Mouse (Mus musculus): Measurements from ENCODE around the gene Nek1. TPM values are rescaled to one million over a fixed set of nuclear protein-coding genes. Genes with fewer than 3 reads are reported as not detected.
A peak's percentile ranks its signal among the peaks of the same experiment; 100 is the strongest.

Gene Nek1
- 5.6 and 8.5 TPM in 2 replicates for polyA plus RNA-seq (2012)

- no peak for TF ChIP-seq GATA1 (IDR thresholded peaks at IDR 0.05; ENCODE audit: low read length)
Observed at GRCm38 (mm10) chr8:60992910-60993638, at the start of gene Nek1. TSS of gene Nek1 (plus strand) at chr8:60993195.

- no peak for TF ChIP-seq GATA1 (IDR thresholded peaks at IDR 0.05; ENCODE audit: low read length)
Observed at GRCm38 (mm10) chr8:60947503-60947902, 45.5 kb upstream of the Nek1 start.

GRCm38 (mm10) chr8:60949859-60950258 lies 43.1 kb upstream of the Nek1 start:
- no peak for TF ChIP-seq GATA1 (IDR thresholded peaks at IDR 0.05; ENCODE audit: low read length)

GRCm38 (mm10) chr8:60951271-60951670 lies 41.7 kb upstream of the Nek1 start:
- no peak for TF ChIP-seq GATA1 (IDR thresholded peaks at IDR 0.05; ENCODE audit: low read length)

GRCm38 (mm10) chr8:60951757-60952156 lies 41.2 kb upstream of the Nek1 start:
- TF ChIP-seq GATA1 (IDR thresholded peaks at IDR 0.05; ENCODE audit: low read length): no peak

GRCm38 (mm10) chr8:60952803-60953202 lies 40.2 kb upstream of the Nek1 start:
- TF ChIP-seq GATA1 (IDR thresholded peaks at IDR 0.05; ENCODE audit: low read length): no peak

GRCm38 (mm10) chr8:60954281-60955014 lies 38.5 kb upstream of the Nek1 start:
- peak; percentile 80 for TF ChIP-seq GATA1 (IDR thresholded peaks at IDR 0.05; ENCODE audit: low read length)

- TF ChIP-seq GATA1 (IDR thresholded peaks at IDR 0.05; ENCODE audit: low read length): no peak
Observed at GRCm38 (mm10) chr8:60956847-60957246, 36.1 kb upstream of the Nek1 start.

GRCm38 (mm10) chr8:60962763-60963162 lies 30.2 kb upstream of the Nek1 start:
- no peak for TF ChIP-seq GATA1 (IDR thresholded peaks at IDR 0.05; ENCODE audit: low read length)

GRCm38 (mm10) chr8:60963931-60964330 lies 29.1 kb upstream of the Nek1 start:
- TF ChIP-seq GATA1 (IDR thresholded peaks at IDR 0.05; ENCODE audit: low read length): peak; percentile 57

GRCm38 (mm10) chr8:60964518-60964917 lies 28.5 kb upstream of the Nek1 start:
- no peak for TF ChIP-seq GATA1 (IDR thresholded peaks at IDR 0.05; ENCODE audit: low read length)

GRCm38 (mm10) chr8:60965306-60965705 lies 27.7 kb upstream of the Nek1 start:
- TF ChIP-seq GATA1 (IDR thresholded peaks at IDR 0.05; ENCODE audit: low read length): no peak

- TF ChIP-seq GATA1 (IDR thresholded peaks at IDR 0.05; ENCODE audit: low read length): no peak
Observed at GRCm38 (mm10) chr8:60965741-60966140, 27.3 kb upstream of the Nek1 start.

GRCm38 (mm10) chr8:60969091-60969490 lies 23.9 kb upstream of the Nek1 start:
- TF ChIP-seq GATA1 (IDR thresholded peaks at IDR 0.05; ENCODE audit: low read length): no peak

GRCm38 (mm10) chr8:60971808-60972207 lies 21.2 kb upstream of the Nek1 start:
- no peak for TF ChIP-seq GATA1 (IDR thresholded peaks at IDR 0.05; ENCODE audit: low read length)

- peak; percentile 91 for TF ChIP-seq GATA1 (IDR thresholded peaks at IDR 0.05; ENCODE audit: low read length)
Observed at GRCm38 (mm10) chr8:60973448-60973847, 19.5 kb upstream of the Nek1 start.

- no peak for TF ChIP-seq GATA1 (IDR thresholded peaks at IDR 0.05; ENCODE audit: low read length)
Observed at GRCm38 (mm10) chr8:60974837-60975236, 18.2 kb upstream of the Nek1 start.
